Mouse (Mus musculus) liver, embryonic 16.5 days (tissue): Measurements from ENCODE around the gene Tifa. TPM values are rescaled to one million over a fixed set of nuclear protein-coding genes. Genes with fewer than 3 reads are reported as not detected.
A peak's percentile ranks its signal among the peaks of the same experiment; 100 is the strongest.
"Not testable (repeated sequence)": the region's sequence is repeated elsewhere in the genome, so short reads cannot be mapped to it uniquely, and the experiment has no call there.

Experiments
- ATAC-seq: fragments of 200-750 bp; cut with Nextera tagmentation; 2 replicates; pipeline ENCODE4 v1.8.0; 2017; ENCODE audit warnings: low read depth, mild to moderate bottlenecking, moderate number of reproducible peaks, moderate library complexity
- H3K27ac ChIP-seq: fragments of 300-500 bp; sonication (generic); 2 replicates; pipeline ENCODE4 v1.5.1; 2014; ENCODE audit warnings: mild to moderate bottlenecking, low read length
- H3K27me3 ChIP-seq: fragments of 300-500 bp; sonication (generic); 2 replicates; pipeline ENCODE4 v1.6.1; 2014; ENCODE audit warnings: low read depth, low read length, mixed read lengths; ENCODE audit not compliant: control insufficient read depth, insufficient read depth
- H3K36me3 ChIP-seq: fragments of 300-500 bp; sonication (generic); 2 replicates; pipeline ENCODE4 v1.6.1; 2014; ENCODE audit warnings: mild to moderate bottlenecking; ENCODE audit not compliant: control insufficient read depth, insufficient read depth
- H3K4me1 ChIP-seq: fragments of 300-500 bp; sonication (generic); 2 replicates; pipeline ENCODE4 v1.6.1; 2014; ENCODE audit warnings: low read depth, low read length, mixed read lengths; ENCODE audit not compliant: control insufficient read depth
- H3K4me2 ChIP-seq: fragments of 300-500 bp; sonication (generic); 2 replicates; pipeline ENCODE4 v1.6.1; 2014; ENCODE audit warnings: low read depth, low read length, mixed read lengths
- H3K4me3 ChIP-seq: fragments of 300-500 bp; sonication (generic); 2 replicates; pipeline ENCODE4 v1.5.1; 2014; ENCODE audit warnings: low read depth, mild to moderate bottlenecking, low read length
- H3K9ac ChIP-seq: fragments of 300-500 bp; sonication (generic); 2 replicates; pipeline ENCODE4 v1.6.1; 2014; ENCODE audit warnings: low read depth, low read length
- H3K9me3 ChIP-seq: fragments of 300-500 bp; sonication (generic); replicated peaks from 2 replicates; pipeline ENCODE4 v1.6.1; 2016; ENCODE audit warnings: low read length; ENCODE audit not compliant: control insufficient read depth
- WGBS: fragments of 180-500 bp; shearing (Covaris S2); extraction: QIAGEN DNeasy Blood & Tissue Kit; methylation state at CpG from one replicate; pipeline ENCODE4 v1.1.7; 2014; ENCODE audit not compliant: insufficient replicate concordance; 5-methylcytosine and 5-hydroxymethylcytosine counted together
- polyA plus RNA-seq: library from polyadenylated mRNA; unstranded; fragments of >200 nt; fragmentation: Nextera tagmentation; extraction: Ambion mirVana; gene quantifications from 2 replicates; pipeline ENCODE4 v1.2.1, GENCODE M21; 2015

The Tifa gene
- polyA plus RNA-seq, 1 experiment from 2014 or later = 14.6 TPM

DNA sequence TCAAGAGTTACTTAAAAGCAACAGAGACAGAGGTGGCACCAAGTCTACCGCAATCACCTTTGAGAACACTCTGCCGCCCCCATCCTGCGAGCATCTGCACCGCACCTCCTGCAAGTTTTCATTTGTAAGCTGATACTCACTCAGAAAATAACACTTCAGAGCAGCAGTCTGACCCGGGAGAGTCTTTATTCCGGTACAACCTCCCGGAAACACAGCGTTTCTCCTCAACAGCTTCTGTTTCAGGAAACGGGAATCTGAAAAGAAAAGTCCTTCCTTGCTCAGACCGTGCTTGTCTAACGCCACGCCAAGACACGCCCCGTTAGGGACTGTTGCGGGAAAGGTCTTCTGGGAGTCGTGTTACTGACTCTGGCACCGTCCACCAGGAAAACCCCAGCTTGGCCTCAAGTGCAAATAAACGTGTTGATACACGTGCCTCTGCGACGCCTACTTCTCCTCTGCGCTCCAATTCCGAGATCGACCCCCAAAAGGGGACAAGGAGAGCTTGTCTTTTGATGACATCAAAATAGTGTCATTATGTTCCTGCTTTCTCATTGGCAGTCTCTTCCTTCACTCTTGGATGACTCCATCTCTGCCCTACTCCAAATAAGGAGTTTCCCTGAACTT lies 9.5 kb upstream of the Tifa start, which contains the start of gene Alpk1:
Gene Alpk1 (minus strand): TSS at position 507 of the 624 bp plus-strand sequence.
- no peaks in the 10 kb centered on the region for H3K27me3 ChIP-seq
- peak within 1 kb of the TSS; percentile 41 for H3K9ac ChIP-seq
- peak within 1 kb of the TSS; percentile 61 for H3K4me3 ChIP-seq
- H3K36me3 ChIP-seq = no peaks in the 10 kb centered on the region
- peak within 1 kb of the TSS; percentile 70 for H3K4me2 ChIP-seq
- H3K27ac ChIP-seq = peak within 1 kb of the TSS; percentile 9; the same call in 1 of the 2 replicates
- H3K4me1 ChIP-seq = peaks cover 3% of the 10 kb centered on the region; the same call in 1 of the 2 replicates
- H3K9me3 ChIP-seq = no peaks in the 10 kb centered on the region
- peak; percentile 64 for ATAC-seq
- 1% methylated on average over 24 of the region's 24 CpGs for WGBS

DNA sequence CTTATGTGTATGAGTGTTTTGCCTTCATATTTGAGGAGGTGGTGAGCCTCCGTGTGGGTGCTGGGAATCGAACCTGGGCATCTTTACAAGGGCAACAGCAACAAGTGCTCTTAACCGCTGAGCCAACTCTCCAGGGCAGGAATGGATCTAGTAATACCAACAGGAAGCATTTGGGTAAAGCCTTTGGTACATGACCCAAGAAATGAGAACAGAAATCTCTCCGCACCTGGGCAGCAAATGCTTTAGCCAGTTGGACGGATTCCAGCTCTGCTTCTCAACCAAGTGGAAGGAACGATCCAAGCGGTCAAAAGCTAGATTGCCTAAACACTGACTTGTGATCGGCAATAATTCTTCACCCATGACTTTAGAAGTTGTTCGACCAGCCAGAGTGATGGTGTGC lies 8.7 kb upstream of the Tifa start:
- Histone ChIP-seq H3K4me3 (no peak overlapping the region), H3K4me2 (no peak overlapping the region), H3K27me3 (no peaks in the 10 kb centered on the region), H3K4me1 (peaks cover 3% of the 10 kb centered on the region; the same call in 1 of the 2 replicates), H3K9me3 (no peaks in the 10 kb centered on the region), H3K27ac (no peak overlapping the region), H3K9ac (no peak overlapping the region), H3K36me3 (no peaks in the 10 kb centered on the region)
- 78% methylated on average over 9 of the region's 9 CpGs for WGBS
- ATAC-seq = no peak

DNA sequence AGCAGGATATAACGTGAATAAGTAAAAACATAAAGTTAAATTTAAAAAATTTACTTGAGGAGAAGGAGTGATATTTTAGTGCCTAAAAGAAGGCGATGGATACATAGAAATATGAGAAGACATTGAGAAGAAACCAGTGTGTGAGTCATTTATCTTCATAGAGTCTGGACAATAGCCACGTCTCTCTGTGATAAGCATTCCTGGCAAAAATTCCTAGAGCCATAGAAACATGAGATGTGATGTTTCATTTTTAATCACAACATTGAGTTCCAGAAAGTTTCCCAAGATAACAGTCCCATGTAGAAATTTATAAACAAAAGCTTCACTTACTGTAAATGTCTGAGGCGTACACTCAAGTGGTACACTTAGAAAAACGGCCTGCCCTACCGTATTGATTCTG lies 6.7 kb upstream of the Tifa start:
- H3K4me1 ChIP-seq = peaks cover 3% of the 10 kb centered on the region; the same call in 1 of the 2 replicates
- no peaks in the 10 kb centered on the region for H3K9me3 ChIP-seq
- no peak overlapping the region for H3K9ac ChIP-seq
- no peak overlapping the region for H3K4me3 ChIP-seq
- no peak for ATAC-seq
- no peaks in the 10 kb centered on the region for H3K36me3 ChIP-seq
- H3K27me3 ChIP-seq = no peaks in the 10 kb centered on the region
- 78% methylated on average over 6 of the region's 6 CpGs for WGBS
- H3K27ac ChIP-seq = no peak overlapping the region
- no peak overlapping the region for H3K4me2 ChIP-seq

DNA sequence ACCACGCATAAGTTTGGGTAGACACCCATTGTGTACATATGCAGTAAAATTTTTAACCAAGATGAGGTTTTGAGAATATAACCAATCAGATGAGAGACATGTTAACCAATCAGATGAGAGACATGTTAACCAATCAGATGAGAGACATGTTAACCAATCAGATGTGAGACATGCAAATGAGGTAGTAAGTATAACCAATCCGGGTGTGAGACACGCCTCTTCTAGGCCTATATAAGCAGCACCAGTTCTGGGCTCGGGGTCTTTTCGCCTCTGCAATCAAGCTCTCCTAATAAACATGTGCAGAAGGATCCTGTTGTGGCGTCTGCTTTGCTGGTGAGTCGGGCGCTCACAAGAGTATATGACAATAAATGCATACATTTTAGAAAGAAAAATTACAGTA lies 5.9 kb upstream of the Tifa start:
- H3K36me3 ChIP-seq, H3K27ac ChIP-seq, ATAC-seq, H3K4me1 ChIP-seq, H3K9me3 ChIP-seq, H3K4me2 ChIP-seq, H3K27me3 ChIP-seq, H3K9ac ChIP-seq, H3K4me3 ChIP-seq: not testable (repeated sequence)
- WGBS = 84% methylated on average over 8 of the region's 8 CpGs

DNA sequence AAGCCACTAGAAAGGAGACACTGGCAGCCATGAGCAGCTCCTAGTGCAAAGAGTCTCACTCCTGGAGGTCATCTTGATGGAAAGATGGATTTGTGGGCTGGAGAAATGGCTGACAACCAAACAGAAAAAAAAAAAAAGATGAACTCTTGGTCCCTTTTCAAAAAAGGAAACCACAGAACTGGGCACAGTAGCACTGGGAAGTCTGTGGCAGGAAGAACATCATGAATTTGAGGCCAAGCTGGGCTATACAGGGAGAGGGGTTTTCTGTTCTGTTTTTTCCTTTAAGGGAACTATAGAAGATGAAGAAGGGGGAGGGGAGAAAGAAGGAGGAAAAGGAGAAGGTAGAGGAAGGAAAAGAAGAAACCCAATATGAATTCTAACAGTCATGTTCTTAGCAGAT lies 2.6 kb upstream of the Tifa start:
- ATAC-seq = no peak
- H3K4me1 ChIP-seq = peaks cover 8% of the 10 kb centered on the region

DNA sequence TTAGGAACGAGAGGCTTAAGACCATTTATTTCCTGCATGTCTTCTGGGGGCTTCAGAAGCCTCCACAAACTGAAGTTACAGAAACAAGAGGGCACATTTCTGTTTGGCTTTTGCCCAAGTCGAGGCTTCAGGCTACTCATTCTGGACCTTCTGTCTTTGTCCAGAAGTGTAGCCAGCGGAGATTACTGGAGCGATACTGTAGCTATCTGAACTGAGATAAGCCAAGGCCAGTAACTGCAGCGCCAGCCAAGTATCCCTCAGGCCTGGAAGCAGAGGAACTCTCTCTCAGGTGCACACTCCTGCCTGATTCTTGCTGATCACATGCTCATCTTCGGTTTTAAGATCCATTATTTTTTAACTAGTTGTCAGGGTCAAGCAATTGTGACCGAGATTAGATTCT lies 1.6 kb upstream of the Tifa start:
- ATAC-seq = no peak
- Histone ChIP-seq H3K27me3 (no peaks in the 10 kb centered on the region), H3K9ac (no peak overlapping the region), H3K27ac (no peak overlapping the region), H3K4me2 (no peak overlapping the region), H3K4me3 (no peak overlapping the region), H3K9me3 (no peaks in the 10 kb centered on the region), H3K36me3 (no peaks in the 10 kb centered on the region), H3K4me1 (peaks cover 17% of the 10 kb centered on the region)
- 46% methylated on average over 7 of the region's 7 CpGs for WGBS

More for the DNA sequence above, 2.6 kb upstream of the Tifa start:
- H3K36me3 ChIP-seq = no peaks in the 10 kb centered on the region
- H3K9ac ChIP-seq = no peak overlapping the region
- peak overlapping the region; percentile 21; the same call in 1 of the 2 replicates for H3K27ac ChIP-seq
- no peak overlapping the region for H3K4me3 ChIP-seq
- H3K27me3 ChIP-seq = no peaks in the 10 kb centered on the region
- H3K4me2 ChIP-seq = no peak overlapping the region
- H3K9me3 ChIP-seq = no peaks in the 10 kb centered on the region

DNA sequence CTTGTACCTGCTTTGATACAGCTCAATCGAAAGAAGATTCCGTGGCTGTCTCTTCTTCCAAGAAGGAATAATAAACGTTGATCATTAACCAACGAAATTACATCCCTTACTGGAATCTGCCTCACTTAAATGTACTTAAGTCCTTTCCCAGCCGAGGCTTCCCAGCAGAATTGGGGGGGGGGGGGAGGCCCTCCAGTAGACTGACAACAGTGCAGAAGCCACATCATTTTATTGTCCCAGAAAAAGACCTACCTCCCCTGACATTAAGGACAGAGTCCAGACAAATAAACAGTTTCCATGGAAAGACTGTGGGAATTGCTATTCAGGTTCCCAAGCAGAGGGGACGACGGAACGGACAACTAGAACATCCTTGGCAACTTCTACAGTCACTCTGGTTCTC lies 686 bp upstream of the Tifa start:
- Histone ChIP-seq H3K9ac (peak overlapping the region; percentile 93), H3K4me2 (peak overlapping the region; percentile 91), H3K27ac (no peak overlapping the region), H3K36me3 (no peaks in the 10 kb centered on the region), H3K9me3 (no peaks in the 10 kb centered on the region), H3K4me1 (peaks cover 17% of the 10 kb centered on the region), H3K27me3 (no peaks in the 10 kb centered on the region), H3K4me3 (peak overlapping the region; percentile 80)
- no peak for ATAC-seq
- WGBS = 46% methylated on average over 8 of the region's 8 CpGs

DNA sequence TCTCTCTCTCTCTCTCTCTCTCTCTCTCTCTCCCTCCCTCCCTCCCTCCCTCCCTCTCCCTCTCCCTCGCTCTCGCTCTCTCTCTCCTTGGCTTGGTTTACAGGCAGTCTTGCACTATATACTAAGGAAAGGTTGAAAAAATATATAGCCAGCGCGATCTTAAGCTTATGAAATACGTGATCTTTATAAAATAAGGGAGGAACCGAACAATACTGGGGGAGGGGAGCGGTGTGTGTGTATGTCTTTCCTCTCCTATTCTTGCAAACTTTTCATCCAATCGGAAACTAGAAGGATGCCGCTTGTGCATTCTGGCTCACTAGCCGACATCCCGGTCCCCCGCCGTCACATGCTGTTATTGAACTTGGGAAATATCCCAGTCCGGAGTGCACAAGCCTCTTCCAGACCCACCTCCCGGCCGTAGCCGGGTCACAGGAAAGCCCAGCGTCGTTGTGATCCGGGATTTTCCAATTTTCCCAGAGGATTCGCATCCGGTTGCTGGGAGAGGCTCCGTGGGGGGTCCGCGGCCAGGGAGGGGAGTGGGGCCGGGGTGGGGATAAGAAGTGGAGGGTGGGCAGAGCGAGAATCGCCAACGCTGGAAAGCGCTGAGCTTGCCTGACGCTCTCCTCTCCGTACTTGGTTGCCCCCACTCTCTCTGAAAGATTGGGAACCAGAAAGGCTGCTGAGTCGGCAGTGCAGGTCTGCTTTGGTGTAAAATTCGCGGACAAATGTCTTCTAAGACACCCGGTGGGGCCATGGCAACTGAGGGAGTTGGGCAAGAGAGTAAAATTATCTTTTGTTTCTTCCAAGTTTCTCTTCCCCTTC lies 840 bp downstream of the Tifa start:
- peak overlapping the region; percentile 80 for H3K4me3 ChIP-seq
- peak overlapping the region; percentile 92 for H3K27ac ChIP-seq
- no peaks in the 10 kb centered on the region for H3K9me3 ChIP-seq
- peaks cover 17% of the 10 kb centered on the region for H3K4me1 ChIP-seq
- H3K27me3 ChIP-seq = no peaks in the 10 kb centered on the region
- peak overlapping the region; percentile 91 for H3K4me2 ChIP-seq
- H3K36me3 ChIP-seq = peaks cover 3% of the 10 kb centered on the region
- ATAC-seq = peak; percentile 17
- under 1% methylated on average over 36 of the region's 36 CpGs for WGBS
- peak overlapping the region; percentile 93 for H3K9ac ChIP-seq

DNA sequence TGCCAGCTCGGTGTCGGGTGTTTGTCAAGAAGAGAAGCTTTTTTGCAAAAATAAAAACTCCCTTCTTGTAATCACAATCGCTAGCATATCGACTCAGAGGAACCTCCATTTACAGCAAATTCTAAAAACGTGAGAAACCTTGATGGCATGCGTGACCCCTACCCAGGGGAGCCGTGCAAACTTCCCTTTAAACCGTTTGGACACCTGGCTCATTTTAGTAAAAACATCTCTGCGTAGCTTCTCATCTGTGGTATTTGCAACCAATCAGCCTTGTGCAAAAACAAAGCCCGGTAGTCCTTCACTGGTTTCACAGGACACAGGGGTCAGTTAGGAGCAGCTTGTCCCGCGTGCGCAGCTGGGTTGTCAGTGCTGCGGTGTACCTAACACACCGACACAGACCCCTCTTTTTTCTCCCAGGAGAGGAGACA lies 1.5 kb downstream of the Tifa start:
- peaks cover 17% of the 10 kb centered on the region for H3K4me1 ChIP-seq
- H3K4me3 ChIP-seq = peak overlapping the region; percentile 80
- WGBS = under 1% methylated on average over 15 of the region's 15 CpGs
- H3K9ac ChIP-seq = peak overlapping the region; percentile 93
- peaks cover 5% of the 10 kb centered on the region for H3K36me3 ChIP-seq
- peak overlapping the region; percentile 91 for H3K4me2 ChIP-seq
- ATAC-seq = peak; percentile 10; the same call in 1 of the 2 replicates
- no peaks in the 10 kb centered on the region for H3K27me3 ChIP-seq
- H3K9me3 ChIP-seq = no peaks in the 10 kb centered on the region; the same call in 1 of the 2 replicates
- peak overlapping the region; percentile 92 for H3K27ac ChIP-seq
